Mouse (Mus musculus) ES-Bruce4 (cell line): Measurements from ENCODE around the gene Lrrc26. TPM values are rescaled to one million over a fixed set of nuclear protein-coding genes. Genes with fewer than 3 reads are reported as not detected.

Source experiments
- H3K27ac ChIP-seq: 2 replicates; pipeline ENCODE4 v1.5.1; 2012; ENCODE audit warnings: low read length, inconsistent platforms; ENCODE audit not compliant: insufficient read depth
- H3K27me3 ChIP-seq: 2 replicates; pipeline ENCODE4 v1.6.1; 2012; ENCODE audit warnings: mild to moderate bottlenecking, low read length, inconsistent platforms; ENCODE audit not compliant: control insufficient read depth, poor library complexity, insufficient read depth, severe bottlenecking
- H3K36me3 ChIP-seq: 2 replicates; pipeline ENCODE4 v1.6.1; 2012; ENCODE audit warnings: inconsistent platforms, mild to moderate bottlenecking, low read length, moderate library complexity; ENCODE audit not compliant: control insufficient read depth, poor library complexity, insufficient read depth, severe bottlenecking
- H3K4me1 ChIP-seq: one replicate; pipeline ENCODE4 v1.8.1; 2011; ENCODE audit warnings: low read length; ENCODE audit not compliant: control insufficient read depth, insufficient read depth
- H3K4me3 ChIP-seq: 2 replicates; pipeline ENCODE4 v1.5.1; 2011; ENCODE audit warnings: low read depth, mild to moderate bottlenecking, low read length
- H3K9ac ChIP-seq: 2 replicates; pipeline ENCODE4 v1.6.1; 2012; ENCODE audit warnings: low read depth, mild to moderate bottlenecking, inconsistent platforms; ENCODE audit not compliant: poor library complexity, severe bottlenecking
- H3K9me3 ChIP-seq: replicated peaks from 2 replicates; pipeline ENCODE4 v1.6.1; 2012; ENCODE audit warnings: mild to moderate bottlenecking, low read length, inconsistent platforms; ENCODE audit not compliant: control insufficient read depth, poor library complexity, insufficient read depth, severe bottlenecking
- CTCF ChIP-seq: IDR thresholded peaks from one replicate; pipeline ENCODE4 v1.8.1; 2011; ENCODE audit warnings: low read depth, low read length
- EP300 ChIP-seq: IDR thresholded peaks from 2 replicates; pipeline ENCODE4 v1.6.1; 2011; ENCODE audit warnings: low read depth, low read length; ENCODE audit not compliant: insufficient read depth
- POLR2A ChIP-seq: IDR thresholded peaks from one replicate; pipeline ENCODE4 v1.8.1; 2011; ENCODE audit warnings: low read length; ENCODE audit not compliant: insufficient read depth
- polyA plus RNA-seq: library from polyadenylated mRNA; stranded (reverse); fragments of >200 nt; gene quantifications from 2 replicates; pipeline ENCODE4 v1.2.4, GENCODE M21; 2011; ENCODE audit warnings: low read depth; ENCODE audit not compliant: missing spikeins, insufficient read depth, insufficient read length

Lrrc26 gene
- polyA plus RNA-seq, 1 experiment = not detected

DNA sequence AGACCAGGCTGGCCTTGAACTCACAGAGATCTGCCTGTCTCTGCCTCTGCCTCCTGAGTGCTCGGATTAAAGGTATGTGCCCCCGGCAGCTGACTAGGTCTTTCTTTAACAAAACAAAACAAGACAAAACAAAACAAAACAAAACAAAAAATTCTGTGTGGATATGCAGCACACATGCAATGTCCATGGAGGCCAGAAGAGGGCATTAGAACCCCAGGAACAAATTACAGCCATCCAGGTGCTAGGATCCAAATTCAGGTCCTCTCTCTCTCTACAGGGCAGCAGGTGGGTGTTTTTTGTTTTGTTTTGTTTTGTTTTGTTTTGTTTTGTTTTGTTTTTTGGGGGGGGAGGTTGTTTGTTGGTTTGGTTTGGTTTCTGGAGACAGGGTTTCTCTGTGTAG is 30.8 kb upstream of the Lrrc26 start:
- no peak overlapping the region for H3K4me3 ChIP-seq
- H3K36me3 ChIP-seq = no peaks in the 10 kb centered on the region
- no peak overlapping the region for H3K9ac ChIP-seq
- H3K27me3 ChIP-seq = no peaks in the 10 kb centered on the region
- no peak overlapping the region for H3K27ac ChIP-seq
- H3K4me1 ChIP-seq = peaks cover under 1% of the 10 kb centered on the region
- H3K9me3 ChIP-seq = no peaks in the 10 kb centered on the region
- TF ChIP-seq EP300 = no peak
- no peak for TF ChIP-seq POLR2A
- peak; percentile 23 for TF ChIP-seq CTCF

DNA sequence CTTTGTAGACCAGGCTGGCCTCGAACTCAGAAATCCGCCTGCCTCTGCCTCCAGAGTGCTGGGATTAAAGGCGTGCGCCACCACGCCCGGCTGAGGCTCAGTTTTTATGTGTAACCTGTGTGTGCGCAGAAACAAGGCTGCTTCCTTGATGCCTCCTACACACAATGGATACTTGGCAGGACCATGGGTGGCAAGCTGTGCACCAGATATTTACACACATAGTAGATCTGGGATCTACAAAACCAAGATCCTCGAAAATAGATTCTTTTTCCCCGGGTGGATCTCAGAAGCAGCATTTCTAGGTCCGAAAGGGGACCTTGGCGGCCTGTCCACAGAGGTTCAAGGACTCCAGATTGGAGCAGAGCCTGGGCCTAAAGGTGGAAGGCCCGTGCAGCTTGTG is 27.8 kb upstream of the Lrrc26 start:
- no peaks in the 10 kb centered on the region for H3K36me3 ChIP-seq
- no peak for TF ChIP-seq POLR2A
- no peak for TF ChIP-seq CTCF
- TF ChIP-seq EP300 = no peak
- peaks cover 5% of the 10 kb centered on the region for H3K4me1 ChIP-seq
- peak overlapping the region; percentile 78 for H3K27ac ChIP-seq
- no peaks in the 10 kb centered on the region for H3K9me3 ChIP-seq
- peak overlapping the region; percentile 65 for H3K9ac ChIP-seq
- peak overlapping the region; percentile 84 for H3K4me3 ChIP-seq
- no peaks in the 10 kb centered on the region for H3K27me3 ChIP-seq

DNA sequence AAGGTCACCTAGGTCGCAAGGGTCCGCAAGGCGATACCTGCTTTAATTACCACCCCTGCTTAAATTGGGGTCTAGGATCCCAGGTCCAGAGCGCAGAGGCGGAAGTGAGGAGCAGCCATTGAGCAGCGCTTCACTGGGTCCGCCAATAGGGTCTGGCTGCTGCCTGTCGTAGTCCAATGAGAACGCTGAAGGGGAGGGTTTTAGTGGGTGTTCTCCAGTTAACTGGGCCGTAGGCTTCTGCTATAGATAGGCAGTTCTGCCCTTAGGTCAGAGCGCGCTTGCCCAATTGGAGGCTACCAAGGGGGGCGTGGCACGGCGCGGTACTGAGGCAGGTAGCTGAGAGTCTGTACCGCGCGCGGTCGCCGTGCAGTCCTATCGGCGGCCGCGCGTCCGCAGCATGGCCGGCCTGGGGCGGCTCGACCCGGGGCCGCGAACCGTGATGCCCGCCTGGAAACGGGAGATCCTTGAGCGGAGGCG is 27.4 kb upstream of the Lrrc26 start, which contains the start of gene Tprn:
Gene Tprn (plus strand): TSS at position 328 of the 477 bp plus-strand sequence.
- peak within 1 kb of the TSS; percentile 84 for H3K4me3 ChIP-seq
- no peaks in the 10 kb centered on the region for H3K36me3 ChIP-seq
- peak within 1 kb of the TSS; percentile 78 for H3K27ac ChIP-seq
- H3K4me1 ChIP-seq = peaks cover 5% of the 10 kb centered on the region
- no peaks in the 10 kb centered on the region for H3K9me3 ChIP-seq
- peak within 1 kb of the TSS; percentile 77 for H3K9ac ChIP-seq
- no peaks in the 10 kb centered on the region for H3K27me3 ChIP-seq
- TF ChIP-seq CTCF (no peak), POLR2A (no peak), EP300 (no peak)

DNA sequence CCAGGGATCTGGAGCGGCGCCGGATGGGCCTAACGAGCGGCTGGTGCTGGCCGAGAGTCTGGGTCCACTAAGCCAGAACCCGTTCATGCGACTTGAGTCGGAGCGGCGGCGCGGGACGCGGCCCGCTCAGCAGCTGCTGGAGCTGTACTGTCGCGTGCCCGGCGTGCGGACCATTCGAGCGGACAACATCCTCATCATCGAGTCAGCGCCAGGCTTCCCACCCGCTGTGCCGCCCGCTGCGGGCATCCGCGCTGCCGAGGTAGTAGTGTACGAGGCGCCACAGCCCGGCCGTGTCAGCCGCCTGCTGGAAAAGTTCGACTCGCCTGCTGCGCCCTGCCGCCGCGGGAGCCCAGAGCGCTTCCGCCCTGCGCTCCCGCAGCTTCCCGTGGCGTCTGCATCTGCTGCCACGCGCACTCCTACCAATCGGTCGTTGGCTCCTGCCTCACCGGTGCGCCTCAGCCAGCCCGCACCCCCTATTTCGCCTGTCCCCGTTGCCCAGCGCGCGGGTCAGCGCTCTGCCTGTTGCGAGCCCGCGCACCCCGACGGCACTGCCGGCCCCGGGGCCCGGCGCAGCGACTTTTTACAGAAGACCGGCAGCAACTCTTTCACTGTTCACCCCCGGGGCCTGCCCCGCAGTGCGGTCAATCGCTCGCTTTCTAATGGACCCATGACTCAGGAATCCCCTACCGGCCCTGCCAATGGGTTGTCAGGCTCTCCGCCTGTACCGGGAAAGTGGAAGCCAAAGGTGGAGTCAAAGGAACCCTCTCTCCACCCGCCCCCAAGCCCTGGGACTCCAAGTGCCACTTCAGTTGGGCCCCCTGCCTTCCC is 26.7 kb upstream of the Lrrc26 start:
- Histone ChIP-seq H3K27ac (no peak overlapping the region), H3K4me3 (peak overlapping the region; percentile 78), H3K27me3 (no peaks in the 10 kb centered on the region), H3K4me1 (peaks cover 5% of the 10 kb centered on the region), H3K9ac (peak overlapping the region; percentile 77), H3K9me3 (no peaks in the 10 kb centered on the region), H3K36me3 (no peaks in the 10 kb centered on the region)
- TF ChIP-seq CTCF (no peak), EP300 (no peak), POLR2A (no peak)

DNA sequence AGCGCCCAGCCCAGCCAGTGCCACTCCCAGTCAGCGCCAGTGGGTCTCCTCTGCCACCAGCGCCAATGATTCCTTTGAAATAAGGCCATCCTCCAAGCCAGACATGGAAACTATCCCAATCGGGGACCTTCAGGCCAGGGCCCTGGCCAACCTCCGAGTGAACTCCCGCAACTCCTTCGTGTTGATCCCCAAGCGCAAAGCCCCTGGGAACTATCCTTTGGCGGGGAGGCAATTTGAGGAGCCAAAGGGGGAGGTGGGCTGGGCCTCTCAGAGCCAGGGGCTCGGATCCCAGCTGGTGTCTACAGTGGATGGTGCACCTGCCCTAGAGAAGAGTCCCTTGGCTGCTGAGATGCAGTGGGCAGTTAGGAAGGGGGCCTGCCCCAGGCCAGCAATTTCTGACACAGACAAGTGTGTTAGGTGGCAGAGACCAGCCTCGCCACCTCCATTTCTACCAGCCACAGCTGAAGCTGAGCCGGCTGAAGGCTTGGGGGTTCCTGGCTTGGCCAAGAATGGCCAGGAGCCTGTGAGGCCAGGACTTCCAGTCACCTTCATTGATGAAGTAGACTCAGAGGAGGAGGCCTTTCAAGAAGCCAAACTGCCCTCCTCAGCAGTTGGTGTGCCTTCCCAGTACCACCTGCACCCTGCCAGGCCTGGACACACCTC is 26.0 kb upstream of the Lrrc26 start:
- H3K27ac ChIP-seq = no peak overlapping the region
- TF ChIP-seq POLR2A = no peak
- TF ChIP-seq CTCF = no peak
- no peak for TF ChIP-seq EP300
- H3K4me1 ChIP-seq = peaks cover 5% of the 10 kb centered on the region
- no peaks in the 10 kb centered on the region for H3K27me3 ChIP-seq
- peak overlapping the region; percentile 77 for H3K9ac ChIP-seq
- no peaks in the 10 kb centered on the region for H3K36me3 ChIP-seq
- H3K9me3 ChIP-seq = no peaks in the 10 kb centered on the region
- peak overlapping the region; percentile 78 for H3K4me3 ChIP-seq
